Mouse (Mus musculus): ENCODE results near the gene Klre1.

GRCm38 (mm10) chr6:129543709-129544606, 33.7 kb upstream of the Klre1 start:
- TF ChIP-seq POLR2A (IDR thresholded peaks at IDR 0.05; ENCODE audit: low read depth, low read length) (no peak), CTCF (IDR thresholded peaks at IDR 0.05; ENCODE audit: extremely low read depth, insufficient read length, insufficient replicate concordance, low read depth, low read length) (no peak)
